Mouse (Mus musculus) cortical plate, adult 2 months (tissue): ENCODE data around the gene Kmt5b.

Experiments used
- CTCF ChIP-seq: fragments of 200-500 bp; IDR thresholded peaks from 2 replicates; pipeline ENCODE4 v1.5.1; 2011; ENCODE audit warnings: mild to moderate bottlenecking, control low read depth, low read length; ENCODE audit not compliant: insufficient read depth; ENCODE audit errors: extremely low read depth
- POLR2A ChIP-seq: fragments of 200-500 bp; IDR thresholded peaks from 2 replicates; pipeline ENCODE4 v1.6.1; 2011; ENCODE audit warnings: mild to moderate bottlenecking, low read length, control low read depth; ENCODE audit not compliant: insufficient read depth; ENCODE audit errors: extremely low read depth

DNA sequence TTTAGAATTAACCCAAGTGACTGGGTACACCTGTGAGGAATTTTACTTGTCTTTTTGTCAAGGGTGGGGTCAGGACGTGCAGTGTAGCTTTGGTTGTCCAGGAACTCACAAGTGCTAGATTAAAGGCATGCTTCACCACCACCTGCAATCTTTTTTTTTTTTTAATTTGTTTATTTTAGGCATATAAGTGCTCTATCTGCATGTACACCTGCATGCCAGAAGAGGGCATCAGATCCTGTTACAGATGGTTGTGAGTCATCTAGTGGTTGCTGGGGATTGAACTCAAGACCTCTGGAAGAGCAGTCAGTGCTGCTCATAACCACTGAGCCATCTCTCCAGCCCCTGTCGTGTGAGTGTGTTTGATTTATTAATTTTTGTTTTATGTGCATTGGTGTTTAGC is 38.3 kb upstream of the Kmt5b start:
- no peak for TF ChIP-seq CTCF
- TF ChIP-seq POLR2A, result no peak
